Mouse (Mus musculus) spleen, postnatal 10 days (tissue): Measurements from ENCODE around the gene Ptpre.
"Not testable (repeated sequence)": the region's sequence is repeated elsewhere in the genome, so short reads cannot be mapped to it uniquely, and the experiment has no call there.

Source experiments
- DNase-seq, 2 experiments: peaks; one replicate each; pipeline ENCODE4 v3.0.0; 2021 to 2022; ENCODE audit warnings: low spot score in 2 of 2

Ptpre gene

GRCm38 (mm10) chr7:135689396-135689795 is 152.1 kb downstream of the Ptpre start:
- DNase-seq: no peak

GRCm38 (mm10) chr7:135691941-135692340 is 154.7 kb downstream of the Ptpre start:
- DNase-seq: no peak

GRCm38 (mm10) chr7:135694130-135694529 is 156.8 kb downstream of the Ptpre start:
- no peak for DNase-seq

- peak in 1 of 2 experiments; percentile 12 for DNase-seq
Observed at GRCm38 (mm10) chr7:135694796-135695195, 157.5 kb downstream of the Ptpre start.

GRCm38 (mm10) chr7:135696127-135696526 is 158.8 kb downstream of the Ptpre start:
- DNase-seq: no peak

- peak in 1 of 2 experiments; percentile 9 for DNase-seq
Observed at GRCm38 (mm10) chr7:135697021-135697740, 159.9 kb downstream of the Ptpre start.

GRCm38 (mm10) chr7:135698362-135698761 is 161.1 kb downstream of the Ptpre start:
- DNase-seq: no peak

GRCm38 (mm10) chr7:135699351-135699750 is 162.1 kb downstream of the Ptpre start:
- not testable (repeated sequence) for DNase-seq

GRCm38 (mm10) chr7:135703600-135704148 is 166.4 kb downstream of the Ptpre start:
- no peak for DNase-seq

- DNase-seq: no peak
Observed at GRCm38 (mm10) chr7:135704251-135704650, 167.0 kb downstream of the Ptpre start.

- DNase-seq: no peak
Observed at GRCm38 (mm10) chr7:135705083-135705482, 167.8 kb downstream of the Ptpre start.

- DNase-seq: no peak
Observed at GRCm38 (mm10) chr7:135705753-135706152, 168.5 kb downstream of the Ptpre start.

- DNase-seq: no peak
Observed at GRCm38 (mm10) chr7:135710702-135711101, 173.4 kb downstream of the Ptpre start.

GRCm38 (mm10) chr7:135712534-135712933 is 175.3 kb downstream of the Ptpre start:
- no peak for DNase-seq

GRCm38 (mm10) chr7:135713326-135713725 is 176.0 kb downstream of the Ptpre start:
- DNase-seq: peak in 1 of 2 experiments; percentile 29

- DNase-seq: peak in 1 of 2 experiments; percentile 43
Observed at GRCm38 (mm10) chr7:135715166-135715565, 177.9 kb downstream of the Ptpre start.

GRCm38 (mm10) chr7:135715642-135716444 is 178.6 kb downstream of the Ptpre start, which contains the start of gene Mki67:
Mki67 (minus strand) TSS chr7:135716361.
- DNase-seq: peak in 1 of 2 experiments; percentile 64

- peak; percentile 81 to 94 for DNase-seq
Observed at GRCm38 (mm10) chr7:135716445-135716877, 179.2 kb downstream of the Ptpre start.

GRCm38 (mm10) chr7:135716968-135717557 is 179.8 kb downstream of the Ptpre start:
- peak; percentile 41 to 54 for DNase-seq

GRCm38 (mm10) chr7:135721436-135721992 is 184.2 kb downstream of the Ptpre start:
- DNase-seq: peak; percentile 70 to 76

GRCm38 (mm10) chr7:135722011-135722838 is 184.9 kb downstream of the Ptpre start:
- DNase-seq: peak; percentile 64 to 73
